Mouse (Mus musculus): ENCODE measurements around the gene Pth. TPM values are rescaled to one million over a fixed set of nuclear protein-coding genes. Genes with fewer than 3 reads are reported as not detected.

Pth gene
- total and polyA plus RNA-seq, 2 experiments from 2014 or later = not detected

DNA sequence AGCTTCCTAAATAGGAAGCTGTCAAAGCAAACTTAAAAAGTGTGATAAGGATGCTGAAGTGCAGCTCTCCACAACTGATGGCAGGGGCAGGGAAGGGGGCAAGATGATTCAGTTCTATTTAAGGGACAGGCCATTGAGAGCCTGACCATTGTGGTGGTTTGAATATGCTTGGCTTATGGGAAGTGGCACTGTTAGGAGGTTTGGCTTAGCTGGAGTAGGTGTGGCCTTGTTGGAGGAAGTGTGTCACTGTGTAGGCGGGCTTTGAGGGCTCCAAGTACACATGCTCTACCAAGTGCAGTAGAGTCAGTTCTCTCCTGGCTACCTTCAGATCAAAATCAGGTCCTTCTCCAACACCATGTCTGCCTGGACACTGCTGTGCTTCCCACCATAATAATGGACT is 28.2 kb upstream of the Pth start:
- 96% methylated on average over 1 of the region's 1 CpGs for whole genome bisulfite sequencing

DNA sequence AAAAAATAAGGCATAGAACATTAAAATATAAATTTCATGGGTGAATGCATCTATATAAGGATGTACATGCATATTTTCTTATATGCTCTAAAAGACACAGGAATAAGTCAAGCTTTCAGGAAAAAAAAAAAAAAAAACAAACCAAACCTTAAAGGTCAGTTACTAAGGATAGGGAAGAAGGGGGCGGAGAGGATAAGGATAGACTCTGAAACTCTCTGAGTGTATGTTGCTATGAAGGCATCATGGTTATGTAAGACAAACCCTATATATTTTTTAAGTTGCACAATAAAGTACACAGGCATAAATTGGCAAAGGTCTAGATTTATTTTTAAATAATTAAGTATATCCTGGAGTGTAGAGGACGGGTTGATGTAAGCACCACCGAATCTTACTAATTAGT is 26.9 kb upstream of the Pth start:
- Histone ChIP-seq H3K4me3 (ENCODE audit: low read length) (no peak overlapping the region), H3K27me3 (ENCODE audit: insufficient read depth, low read length) (no peaks in the 10 kb centered on the region), H3K9ac (replicated peaks; ENCODE audit: low read length) (no peak overlapping the region), H3K36me3 (ENCODE audit: insufficient read depth, low read length) (no peaks in the 10 kb centered on the region), H3K4me1 (ENCODE audit: insufficient read depth, low read length) (no peaks in the 10 kb centered on the region), H3K4me2 (ENCODE audit: low read depth, low read length) (no peak overlapping the region), H3K27ac (no peak overlapping the region), H3K9me3 (ENCODE audit: low read length) (no peaks in the 10 kb centered on the region)
- WGBS = 90% methylated on average over 3 of the region's 3 CpGs
- no peak for TF ChIP-seq CTCF (IDR thresholded peaks at IDR 0.05; ENCODE audit: low read depth)
- DNase-seq (ENCODE audit: low spot score) = no peak
- no peak for ATAC-seq

More for the DNA sequence above, 28.2 kb upstream of the Pth start:
- DNase-seq (ENCODE audit: low spot score) (no peak), ATAC-seq (no peak)
- Histone ChIP-seq H3K36me3 (ENCODE audit: insufficient read depth, low read length) (no peaks in the 10 kb centered on the region), H3K27ac (no peak overlapping the region), H3K4me1 (ENCODE audit: insufficient read depth, low read length) (no peaks in the 10 kb centered on the region), H3K4me2 (ENCODE audit: low read depth, low read length) (no peak overlapping the region), H3K9me3 (ENCODE audit: low read length) (no peaks in the 10 kb centered on the region), H3K27me3 (ENCODE audit: insufficient read depth, low read length) (no peaks in the 10 kb centered on the region), H3K9ac (replicated peaks; ENCODE audit: low read length) (no peak overlapping the region), H3K4me3 (ENCODE audit: low read length) (no peak overlapping the region)
- no peak for TF ChIP-seq CTCF (IDR thresholded peaks at IDR 0.05; ENCODE audit: low read depth)

DNA sequence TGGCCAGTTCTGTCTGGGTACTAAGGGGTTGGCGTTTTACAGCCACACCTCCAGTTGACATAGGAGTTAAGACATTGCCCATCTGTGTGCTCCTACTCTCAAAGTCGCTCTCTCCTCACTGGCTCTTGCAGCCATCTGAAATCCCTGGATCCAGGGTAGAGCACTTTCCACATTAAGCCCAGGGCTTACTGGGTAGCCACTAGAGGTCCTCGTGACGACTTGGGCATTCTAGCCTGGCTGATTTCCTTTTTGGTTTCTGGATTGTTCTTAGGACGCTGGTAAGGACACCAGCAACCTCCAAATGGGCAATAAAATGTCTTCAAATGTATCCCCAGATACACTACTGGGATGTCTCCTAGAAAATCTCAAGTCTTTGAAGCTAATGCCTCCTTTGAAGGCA is 20.3 kb upstream of the Pth start:
- ATAC-seq (no peak), DNase-seq (ENCODE audit: low spot score) (no peak)
- no peaks in the 10 kb centered on the region for H3K27me3 ChIP-seq (ENCODE audit: insufficient read depth, low read length)
- H3K27ac ChIP-seq = no peak overlapping the region
- H3K4me2 ChIP-seq (ENCODE audit: low read depth, low read length) = no peak overlapping the region
- no peak for TF ChIP-seq CTCF (IDR thresholded peaks at IDR 0.05; ENCODE audit: low read depth)
- H3K9me3 ChIP-seq (ENCODE audit: low read length) = no peaks in the 10 kb centered on the region
- no peak overlapping the region for H3K4me3 ChIP-seq (ENCODE audit: low read length)
- no peak overlapping the region for H3K9ac ChIP-seq (replicated peaks; ENCODE audit: low read length)
- H3K36me3 ChIP-seq (ENCODE audit: insufficient read depth, low read length) = no peaks in the 10 kb centered on the region
- H3K4me1 ChIP-seq (ENCODE audit: insufficient read depth, low read length) = no peaks in the 10 kb centered on the region
- WGBS = 55% methylated on average over 5 of the region's 5 CpGs

DNA sequence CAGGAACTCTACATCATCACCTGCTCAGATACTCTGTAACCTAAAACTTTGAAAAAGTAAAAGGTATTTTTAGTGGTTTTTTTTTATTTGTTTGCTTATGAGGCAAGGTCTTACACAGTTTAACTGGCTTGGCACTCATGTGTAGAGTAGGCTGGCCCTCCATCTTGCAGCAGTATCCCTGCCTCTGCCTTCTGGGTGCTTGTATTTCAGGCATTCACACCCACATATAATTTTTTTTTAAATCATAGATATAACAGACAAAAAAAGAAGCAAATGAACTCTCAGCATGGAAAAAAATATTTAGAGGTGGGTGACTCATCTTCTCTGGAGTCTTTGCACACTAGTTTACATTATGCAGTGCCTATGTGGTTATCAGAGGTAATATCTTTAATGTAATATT is 9.7 kb upstream of the Pth start:
- Histone ChIP-seq H3K4me1 (ENCODE audit: insufficient read depth, low read length) (no peaks in the 10 kb centered on the region), H3K4me2 (ENCODE audit: low read depth, low read length) (no peak overlapping the region), H3K27ac (no peak overlapping the region), H3K4me3 (ENCODE audit: low read length) (no peak overlapping the region), H3K9ac (replicated peaks; ENCODE audit: low read length) (no peak overlapping the region), H3K36me3 (ENCODE audit: insufficient read depth, low read length) (no peaks in the 10 kb centered on the region), H3K27me3 (ENCODE audit: insufficient read depth, low read length) (no peaks in the 10 kb centered on the region), H3K9me3 (ENCODE audit: low read length) (no peaks in the 10 kb centered on the region)
- TF ChIP-seq CTCF (IDR thresholded peaks at IDR 0.05; ENCODE audit: low read depth) = no peak
- DNase-seq (ENCODE audit: low spot score) = no peak
- ATAC-seq = no peak

DNA sequence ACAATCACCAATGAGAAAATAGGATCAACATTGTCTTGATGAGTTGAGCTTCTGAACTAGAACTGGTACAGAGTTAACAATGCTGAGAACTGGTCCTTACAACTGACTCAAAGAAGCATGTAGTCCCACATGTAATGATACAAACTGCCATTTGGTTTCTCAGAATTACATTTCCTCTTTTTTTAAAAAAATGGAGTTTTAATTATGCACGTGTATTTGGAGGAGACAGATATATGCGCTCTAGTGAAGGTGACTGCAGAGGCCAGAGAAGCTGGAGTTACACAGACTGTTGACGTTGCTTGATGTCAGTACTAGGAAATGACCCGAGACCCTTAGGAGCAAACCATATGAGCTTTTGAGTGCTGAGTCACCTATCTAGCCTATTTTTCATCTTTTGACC is 8.3 kb upstream of the Pth start:
- Histone ChIP-seq H3K27me3 (ENCODE audit: insufficient read depth, low read length) (no peaks in the 10 kb centered on the region), H3K4me3 (ENCODE audit: low read length) (no peak overlapping the region), H3K27ac (no peak overlapping the region), H3K9me3 (ENCODE audit: low read length) (no peaks in the 10 kb centered on the region), H3K9ac (replicated peaks; ENCODE audit: low read length) (no peak overlapping the region), H3K4me1 (ENCODE audit: insufficient read depth, low read length) (no peaks in the 10 kb centered on the region), H3K4me2 (ENCODE audit: low read depth, low read length) (no peak overlapping the region), H3K36me3 (ENCODE audit: insufficient read depth, low read length) (no peaks in the 10 kb centered on the region)
- ATAC-seq (no peak), DNase-seq (ENCODE audit: low spot score) (no peak)
- no peak for TF ChIP-seq CTCF (IDR thresholded peaks at IDR 0.05; ENCODE audit: low read depth)
- WGBS = 92% methylated on average over 4 of the region's 4 CpGs

DNA sequence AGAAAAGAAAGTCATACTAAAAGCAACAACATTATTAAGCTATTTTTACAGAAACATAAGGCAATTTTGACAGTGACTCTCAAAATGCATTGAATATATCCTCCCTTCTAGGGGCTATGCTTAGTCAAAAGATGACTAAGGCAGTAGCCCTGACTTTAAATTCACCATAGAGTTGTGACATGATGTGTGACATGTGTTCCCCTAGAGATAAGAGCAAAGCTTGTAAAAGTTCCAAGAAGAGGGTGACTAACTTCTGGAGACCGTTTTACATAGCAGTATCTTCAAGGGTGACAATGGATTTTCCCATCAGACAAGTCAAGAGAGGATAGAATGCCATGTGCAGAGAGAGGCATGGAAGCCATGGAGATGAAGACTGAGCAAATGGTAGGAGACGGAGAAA is 3.2 kb upstream of the Pth start:
- Histone ChIP-seq H3K4me2 (ENCODE audit: low read depth, low read length) (no peak overlapping the region), H3K27ac (no peak overlapping the region), H3K4me3 (ENCODE audit: low read length) (no peak overlapping the region), H3K27me3 (ENCODE audit: insufficient read depth, low read length) (no peaks in the 10 kb centered on the region), H3K4me1 (ENCODE audit: insufficient read depth, low read length) (no peaks in the 10 kb centered on the region), H3K36me3 (ENCODE audit: insufficient read depth, low read length) (no peaks in the 10 kb centered on the region), H3K9ac (replicated peaks; ENCODE audit: low read length) (no peak overlapping the region), H3K9me3 (ENCODE audit: low read length) (no peaks in the 10 kb centered on the region)
- 84% methylated on average over 2 of the region's 2 CpGs for WGBS
- no peak for DNase-seq (ENCODE audit: low spot score)
- no peak for ATAC-seq
- no peak for TF ChIP-seq CTCF (IDR thresholded peaks at IDR 0.05; ENCODE audit: low read depth)

DNA sequence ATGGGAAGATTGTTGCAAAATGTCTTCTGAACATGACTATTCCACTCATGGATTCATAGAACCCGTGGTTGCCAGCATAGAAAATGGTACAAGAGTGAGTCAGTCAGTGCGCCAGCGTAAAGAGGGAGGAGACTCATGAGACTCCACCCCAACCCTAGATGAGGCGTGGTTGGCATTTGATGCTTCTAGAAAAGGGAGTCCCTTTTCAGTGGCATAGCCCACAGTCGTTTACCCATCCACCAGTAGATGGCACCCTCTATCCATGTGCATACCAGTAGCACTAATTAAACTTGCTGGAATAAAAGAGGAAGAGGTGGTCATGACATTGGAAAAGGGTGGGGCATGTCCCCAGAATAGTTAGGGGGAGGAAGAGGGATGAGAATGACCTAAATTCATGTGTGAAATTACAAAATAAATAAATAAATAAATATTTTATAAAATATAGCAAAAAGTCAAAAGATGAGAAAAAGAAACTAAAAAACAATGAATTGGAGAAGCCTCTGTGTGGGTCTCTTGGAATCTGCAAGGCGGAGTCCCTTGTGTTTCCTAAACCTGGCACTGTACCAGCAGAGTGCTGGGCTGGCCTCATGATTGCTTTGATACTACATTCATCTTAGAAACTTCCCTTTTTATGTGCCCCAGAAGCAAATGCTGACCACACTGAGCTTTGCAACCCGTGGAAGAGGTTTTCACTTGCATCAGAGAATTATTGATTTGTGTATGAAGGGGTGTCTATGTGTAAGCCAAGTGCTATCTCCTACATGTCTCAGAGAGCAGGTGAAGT is 10.3 kb downstream of the Pth start:
- TF ChIP-seq CTCF (IDR thresholded peaks at IDR 0.05; ENCODE audit: low read depth) = peak; percentile 96
- H3K36me3 ChIP-seq (ENCODE audit: insufficient read depth, low read length) = no peaks in the 10 kb centered on the region

More for the DNA sequence above, 10.3 kb downstream of the Pth start:
- no peaks in the 10 kb centered on the region for H3K9me3 ChIP-seq (ENCODE audit: low read length)
- no peaks in the 10 kb centered on the region for H3K27me3 ChIP-seq (ENCODE audit: insufficient read depth, low read length)
- H3K4me1 ChIP-seq (ENCODE audit: insufficient read depth, low read length) = no peaks in the 10 kb centered on the region
- H3K27ac ChIP-seq = no peak overlapping the region
- DNase-seq (ENCODE audit: low spot score) (peak; percentile 93), ATAC-seq (peak; percentile 89)
- 27% methylated on average over 7 of the region's 7 CpGs for WGBS
- no peak overlapping the region for H3K4me3 ChIP-seq (ENCODE audit: low read length)
- H3K9ac ChIP-seq (replicated peaks; ENCODE audit: low read length) = no peak overlapping the region
- H3K4me2 ChIP-seq (ENCODE audit: low read depth, low read length) = no peak overlapping the region
